Mouse (Mus musculus) intestine, postnatal 0 days (tissue): ENCODE results near the gene Pip5k1b. TPM values are rescaled to one million over a fixed set of nuclear protein-coding genes. Genes with fewer than 3 reads are reported as not detected.

Source experiments
- ATAC-seq: fragments of 200-750 bp; cut with Nextera tagmentation; 2 replicates; pipeline ENCODE4 v1.8.0; 2017; ENCODE audit warnings: mild to moderate bottlenecking, moderate TSS enrichment, moderate library complexity
- H3K27ac ChIP-seq: fragments of 300-500 bp; sonication (generic); 2 replicates; pipeline ENCODE4 v1.5.1; 2014; ENCODE audit warnings: mild to moderate bottlenecking, low read depth, low read length, moderate library complexity
- H3K27me3 ChIP-seq: fragments of 300-500 bp; sonication (generic); replicated peaks from 2 replicates; pipeline ENCODE4 v1.6.1; 2014; ENCODE audit warnings: low read length, mixed read lengths; ENCODE audit not compliant: control insufficient read depth, insufficient read depth
- H3K36me3 ChIP-seq: fragments of 300-500 bp; sonication (generic); 2 replicates; pipeline ENCODE4 v1.6.1; 2014; ENCODE audit warnings: mild to moderate bottlenecking, moderate library complexity; ENCODE audit not compliant: control insufficient read depth, insufficient read depth
- H3K4me1 ChIP-seq: fragments of 300-500 bp; sonication (generic); replicated peaks from 2 replicates; pipeline ENCODE4 v1.6.1; 2014; ENCODE audit warnings: antibody characterized with exemption, low read length, mixed read lengths; ENCODE audit not compliant: control insufficient read depth, insufficient read depth
- H3K4me2 ChIP-seq: fragments of 300-500 bp; sonication (generic); replicated peaks from 2 replicates; pipeline ENCODE4 v1.6.1; 2014; ENCODE audit warnings: low read depth, mild to moderate bottlenecking, moderate library complexity
- H3K4me3 ChIP-seq: fragments of 300-500 bp; sonication (generic); 2 replicates; pipeline ENCODE4 v1.5.1; 2014; ENCODE audit warnings: low read depth, low read length
- H3K9ac ChIP-seq: fragments of 300-500 bp; sonication (generic); 2 replicates; pipeline ENCODE4 v1.6.1; 2014; ENCODE audit warnings: mild to moderate bottlenecking, low read depth, low read length
- H3K9me3 ChIP-seq: fragments of 300-500 bp; sonication (generic); 2 replicates; pipeline ENCODE4 v1.6.1; 2016; ENCODE audit warnings: mixed run types; ENCODE audit not compliant: control insufficient read depth
- CTCF ChIP-seq: sonication (generic); IDR thresholded peaks from 2 replicates; pipeline ENCODE4 v1.5.1; 2016; ENCODE audit warnings: low read depth, mild to moderate bottlenecking, control low read depth, antibody characterized with exemption, moderate library complexity
- WGBS: fragments of 180-500 bp; shearing (Covaris S2); extraction: QIAGEN DNeasy Blood & Tissue Kit; methylation state at CpG from one replicate; pipeline ENCODE4 v1.1.7; 2014; 5-methylcytosine and 5-hydroxymethylcytosine counted together
- polyA plus RNA-seq: library from polyadenylated mRNA; unstranded; fragments of >200 nt; fragmentation: Nextera tagmentation; extraction: Ambion mirVana; gene quantifications from 2 replicates; pipeline ENCODE4 v1.2.1, GENCODE M21; 2015

Pip5k1b gene
- polyA plus RNA-seq, 1 experiment from 2014 or later: 29.4 TPM

GRCm38 (mm10) chr19:24548337-24548736 lies 7.3 kb downstream of the Pip5k1b start:
- 96% methylated on average over 9 of the region's 9 CpGs for WGBS
- no peak for TF ChIP-seq CTCF
- no peak overlapping the region for H3K9ac ChIP-seq
- no peak overlapping the region for H3K4me3 ChIP-seq
- H3K4me2 ChIP-seq: no peak overlapping the region
- H3K27ac ChIP-seq: no peak overlapping the region
- no peak for ATAC-seq
- no peaks in the 10 kb centered on the region for H3K27me3 ChIP-seq
- H3K4me1 ChIP-seq: no peaks in the 10 kb centered on the region
- no peaks in the 10 kb centered on the region for H3K36me3 ChIP-seq
- H3K9me3 ChIP-seq: no peaks in the 10 kb centered on the region

GRCm38 (mm10) chr19:24546153-24546552 lies 9.5 kb downstream of the Pip5k1b start:
- Histone ChIP-seq H3K9ac (no peak overlapping the region), H3K9me3 (no peaks in the 10 kb centered on the region), H3K4me1 (0 out of 2 replicates have a peak, but pooled peaks cover 4% of the 10 kb centered on the region), H3K27me3 (no peaks in the 10 kb centered on the region), H3K36me3 (no peaks in the 10 kb centered on the region), H3K4me3 (no peak overlapping the region), H3K27ac (no peak overlapping the region), H3K4me2 (no peak overlapping the region)
- ATAC-seq: no peak
- no peak for TF ChIP-seq CTCF
- WGBS: 77% methylated on average over 10 of the region's 10 CpGs

GRCm38 (mm10) chr19:24543386-24544350 lies 12.0 kb downstream of the Pip5k1b start:
- no peaks in the 10 kb centered on the region for H3K27me3 ChIP-seq
- peak overlapping the region; percentile 52 for H3K27ac ChIP-seq
- peak; percentile 76 for ATAC-seq
- H3K9me3 ChIP-seq: no peaks in the 10 kb centered on the region
- H3K9ac ChIP-seq: no peak overlapping the region
- 65% methylated on average over 14 of the region's 14 CpGs for WGBS
- no peaks in the 10 kb centered on the region for H3K36me3 ChIP-seq
- 0 out of 2 replicates have a peak, but pooled peaks cover 4% of the 10 kb centered on the region for H3K4me1 ChIP-seq
- no peak for TF ChIP-seq CTCF
- H3K4me2 ChIP-seq: no peak overlapping the region
- H3K4me3 ChIP-seq: no peak overlapping the region

GRCm38 (mm10) chr19:24542293-24542675 lies 13.4 kb downstream of the Pip5k1b start:
- no peaks in the 10 kb centered on the region for H3K36me3 ChIP-seq
- no peaks in the 10 kb centered on the region for H3K9me3 ChIP-seq
- 95% methylated on average over 7 of the region's 7 CpGs for WGBS
- H3K27me3 ChIP-seq: no peaks in the 10 kb centered on the region
- no peak overlapping the region for H3K4me3 ChIP-seq
- no peak for TF ChIP-seq CTCF
- no peak overlapping the region for H3K4me2 ChIP-seq
- 0 out of 2 replicates have a peak, but pooled peaks cover 7% of the 10 kb centered on the region for H3K4me1 ChIP-seq
- H3K9ac ChIP-seq: no peak overlapping the region
- no peak overlapping the region for H3K27ac ChIP-seq
- no peak for ATAC-seq

DNA sequence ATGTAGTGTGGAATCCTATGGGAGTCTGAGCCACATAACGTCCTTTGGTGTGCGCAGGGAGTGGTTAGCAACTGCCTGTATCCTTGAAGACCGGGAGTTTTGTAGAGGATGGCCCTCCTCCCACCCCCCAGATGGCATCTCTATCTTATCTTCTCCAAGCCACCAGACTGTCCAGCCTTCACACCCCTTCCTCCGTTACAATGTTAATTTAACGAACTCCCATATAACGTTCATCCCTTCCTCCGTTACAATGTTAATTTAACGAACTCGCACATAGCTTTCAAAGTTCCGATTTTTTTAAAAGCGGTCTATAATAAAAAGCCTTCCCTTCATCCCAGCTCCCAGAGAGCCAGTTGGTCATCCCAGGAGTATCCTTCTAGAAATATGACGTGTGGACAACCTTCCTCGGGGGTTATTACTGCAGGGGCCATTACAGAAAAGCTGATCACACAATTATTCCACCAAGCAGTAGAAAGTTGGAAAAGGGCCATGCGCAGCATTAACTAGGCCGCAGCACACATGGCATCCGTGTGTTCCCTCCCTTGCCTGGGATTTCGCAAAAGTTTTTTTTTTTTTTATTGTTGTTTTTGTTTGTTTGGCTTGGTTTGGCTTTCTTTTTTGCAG lies 13.9 kb downstream of the Pip5k1b start:
- no peaks in the 10 kb centered on the region for H3K9me3 ChIP-seq
- 82% methylated on average over 17 of the region's 17 CpGs for WGBS
- H3K27me3 ChIP-seq: no peaks in the 10 kb centered on the region
- ATAC-seq: no peak
- no peak overlapping the region for H3K9ac ChIP-seq
- H3K36me3 ChIP-seq: no peaks in the 10 kb centered on the region
- 0 out of 2 replicates have a peak, but pooled peaks cover 7% of the 10 kb centered on the region for H3K4me1 ChIP-seq
- TF ChIP-seq CTCF: no peak
- no peak overlapping the region for H3K27ac ChIP-seq
- no peak overlapping the region for H3K4me3 ChIP-seq
- H3K4me2 ChIP-seq: no peak overlapping the region

DNA sequence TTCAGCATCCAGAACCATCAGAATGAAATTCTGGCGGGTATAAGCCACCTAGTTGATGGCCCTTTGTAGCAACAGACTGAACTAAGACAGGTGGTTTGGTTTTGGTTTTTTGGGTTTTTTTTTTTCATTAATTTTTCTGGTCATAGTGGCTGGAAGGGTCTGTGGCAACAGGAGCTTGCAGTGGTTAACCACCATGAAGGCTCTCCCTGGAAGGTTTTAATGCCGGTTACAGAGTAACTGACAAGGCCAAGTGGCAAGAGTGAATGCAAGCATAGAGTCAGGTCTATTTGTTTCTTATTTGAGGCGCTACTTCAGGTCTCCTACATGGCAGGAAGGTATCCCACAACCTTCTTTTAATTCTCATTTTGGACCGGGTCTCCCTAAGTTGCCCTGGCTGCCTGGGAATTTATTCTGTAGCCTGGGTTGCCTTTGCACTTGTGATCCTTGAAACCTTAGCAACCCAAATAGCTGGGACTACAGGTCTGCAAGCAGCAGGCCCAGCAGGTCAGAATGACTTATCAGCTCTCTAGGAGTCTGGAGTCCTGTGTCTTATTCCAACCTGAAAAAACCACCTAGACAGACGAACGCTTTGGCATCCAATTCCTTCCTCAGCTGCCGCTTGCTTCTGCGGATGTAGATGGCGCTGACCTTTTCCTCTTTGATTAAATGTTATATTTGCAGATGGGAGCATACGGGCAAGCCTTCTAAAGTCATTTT lies 14.6 kb downstream of the Pip5k1b start:
- H3K4me2 ChIP-seq: no peak overlapping the region
- TF ChIP-seq CTCF: no peak
- H3K4me3 ChIP-seq: no peak overlapping the region
- no peak overlapping the region for H3K27ac ChIP-seq
- H3K4me1 ChIP-seq: 0 out of 2 replicates have a peak, but pooled peaks cover 7% of the 10 kb centered on the region
- ATAC-seq: no peak
- no peaks in the 10 kb centered on the region for H3K27me3 ChIP-seq
- no peaks in the 10 kb centered on the region for H3K9me3 ChIP-seq
- WGBS: 85% methylated on average over 10 of the region's 10 CpGs
- no peak overlapping the region for H3K9ac ChIP-seq
- no peaks in the 10 kb centered on the region for H3K36me3 ChIP-seq
